Mouse (Mus musculus): ENCODE data around the gene Tmem200c. TPM values are rescaled to one million over a fixed set of nuclear protein-coding genes. Genes with fewer than 3 reads are reported as not detected.

The Tmem200c gene
- polyA plus RNA-seq, 1 experiment: 3.3 TPM

DNA sequence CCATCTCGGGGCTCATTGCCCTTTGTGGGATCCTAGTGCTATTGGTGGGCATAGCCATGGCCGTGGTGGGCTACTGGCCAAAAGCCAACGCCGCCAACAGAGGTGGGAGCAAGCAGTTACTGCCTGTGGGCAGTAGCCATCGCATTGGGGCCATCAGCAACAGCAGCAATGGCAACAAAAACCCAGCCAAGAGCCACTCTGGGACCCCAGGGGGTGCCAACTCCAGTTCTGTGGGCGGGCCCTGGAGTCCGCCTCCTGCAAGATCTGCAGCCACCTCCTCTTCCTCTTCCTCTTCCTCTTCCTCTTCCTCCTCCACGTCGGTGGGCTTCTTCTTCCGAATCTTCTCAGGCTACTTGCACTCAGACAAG, 14.1 kb downstream of the Tmem200c start:
- no peak overlapping the region for H3K4me3 ChIP-seq (ENCODE audit: insufficient read depth, poor library complexity, severe bottlenecking)
- TF ChIP-seq FOSL1 (IDR thresholded peaks at IDR 0.05; ENCODE audit: insufficient read depth, low read length, poor library complexity, severe bottlenecking): no peak
- no peak for TF ChIP-seq MYOG (IDR thresholded peaks at IDR 0.05; ENCODE audit: control insufficient read depth, extremely low read depth, insufficient read length)
- TF ChIP-seq CEBPB (IDR thresholded peaks at IDR 0.05; ENCODE audit: low read depth): no peak
- TF ChIP-seq MYOD1 (IDR thresholded peaks at IDR 0.05; ENCODE audit: control insufficient read depth, insufficient read length, low read depth): no peak
- no peak for TF ChIP-seq USF1 (IDR thresholded peaks at IDR 0.05; ENCODE audit: low read depth)
- no peak for TF ChIP-seq MAX (IDR thresholded peaks at IDR 0.05)
- TF ChIP-seq CTCF (IDR thresholded peaks at IDR 0.05; ENCODE audit: control insufficient read depth, insufficient read depth, insufficient read length): no peak
- H3K79me2 ChIP-seq (ENCODE audit: control insufficient read depth, insufficient read depth): no peaks in the 10 kb centered on the region
- H3K79me3 ChIP-seq (ENCODE audit: low read depth): no peaks in the 10 kb centered on the region
- H3K27me3 ChIP-seq (ENCODE audit: control insufficient read depth, insufficient read depth, insufficient read length): no peaks in the 10 kb centered on the region
- no peak overlapping the region for H3ac ChIP-seq (ENCODE audit: control insufficient read depth, insufficient read length, low read depth)
- H3K36me3 ChIP-seq (ENCODE audit: control insufficient read depth, insufficient read depth): no peaks in the 10 kb centered on the region

- H3ac ChIP-seq (ENCODE audit: control insufficient read depth, insufficient read length, low read depth): no peak overlapping the region
- H3K79me2 ChIP-seq (ENCODE audit: control insufficient read depth, insufficient read depth): no peaks in the 10 kb centered on the region
- no peaks in the 10 kb centered on the region for H3K79me3 ChIP-seq (ENCODE audit: low read depth)
- H3K27me3 ChIP-seq (ENCODE audit: control insufficient read depth, insufficient read depth, insufficient read length): no peaks in the 10 kb centered on the region
- H3K4me3 ChIP-seq (ENCODE audit: insufficient read depth, poor library complexity, severe bottlenecking): no peak overlapping the region
- no peak for TF ChIP-seq MAX (IDR thresholded peaks at IDR 0.05)
- no peak for TF ChIP-seq CTCF (IDR thresholded peaks at IDR 0.05; ENCODE audit: control insufficient read depth, insufficient read depth, insufficient read length)
- TF ChIP-seq FOSL1 (IDR thresholded peaks at IDR 0.05; ENCODE audit: insufficient read depth, low read length, poor library complexity, severe bottlenecking): no peak
- TF ChIP-seq USF1 (IDR thresholded peaks at IDR 0.05; ENCODE audit: low read depth): no peak
- no peak for TF ChIP-seq CEBPB (IDR thresholded peaks at IDR 0.05; ENCODE audit: low read depth)
- no peak for TF ChIP-seq MYOG (IDR thresholded peaks at IDR 0.05; ENCODE audit: control insufficient read depth, extremely low read depth, insufficient read length)
- no peak for TF ChIP-seq MYOD1 (IDR thresholded peaks at IDR 0.05; ENCODE audit: control insufficient read depth, insufficient read length, low read depth)
- no peaks in the 10 kb centered on the region for H3K36me3 ChIP-seq (ENCODE audit: control insufficient read depth, insufficient read depth)
These were observed 14.9 kb downstream of the Tmem200c start for GRCm38 (mm10) chr17:68841097-68841891.

- Histone ChIP-seq H3K79me3 (ENCODE audit: low read depth) (no peaks in the 10 kb centered on the region), H3K79me2 (ENCODE audit: control insufficient read depth, insufficient read depth) (no peaks in the 10 kb centered on the region), H3K4me3 (ENCODE audit: insufficient read depth, poor library complexity, severe bottlenecking) (no peak overlapping the region), H3ac (ENCODE audit: control insufficient read depth, insufficient read length, low read depth) (no peak overlapping the region), H3K36me3 (ENCODE audit: control insufficient read depth, insufficient read depth) (no peaks in the 10 kb centered on the region), H3K27me3 (ENCODE audit: control insufficient read depth, insufficient read depth, insufficient read length) (no peaks in the 10 kb centered on the region)
- TF ChIP-seq MAX (IDR thresholded peaks at IDR 0.05) (no peak), CTCF (IDR thresholded peaks at IDR 0.05; ENCODE audit: control insufficient read depth, insufficient read depth, insufficient read length) (no peak), MYOD1 (IDR thresholded peaks at IDR 0.05; ENCODE audit: control insufficient read depth, insufficient read length, low read depth) (no peak), FOSL1 (IDR thresholded peaks at IDR 0.05; ENCODE audit: insufficient read depth, low read length, poor library complexity, severe bottlenecking) (no peak), USF1 (IDR thresholded peaks at IDR 0.05; ENCODE audit: low read depth) (no peak), MYOG (IDR thresholded peaks at IDR 0.05; ENCODE audit: control insufficient read depth, extremely low read depth, insufficient read length) (no peak)
These were observed 15.4 kb downstream of the Tmem200c start for GRCm38 (mm10) chr17:68841892-68842252.

GRCm38 (mm10) chr17:68845931-68846330, 19.5 kb downstream of the Tmem200c start:
- no peak overlapping the region for H3ac ChIP-seq (ENCODE audit: control insufficient read depth, insufficient read length, low read depth)
- no peaks in the 10 kb centered on the region for H3K79me3 ChIP-seq (ENCODE audit: low read depth)
- H3K79me2 ChIP-seq (ENCODE audit: control insufficient read depth, insufficient read depth): no peaks in the 10 kb centered on the region
- H3K27me3 ChIP-seq (ENCODE audit: control insufficient read depth, insufficient read depth, insufficient read length): no peaks in the 10 kb centered on the region
- no peak for TF ChIP-seq MAX (IDR thresholded peaks at IDR 0.05)
- TF ChIP-seq CEBPB (IDR thresholded peaks at IDR 0.05; ENCODE audit: low read depth): no peak
- no peak for TF ChIP-seq USF1 (IDR thresholded peaks at IDR 0.05; ENCODE audit: low read depth)
- TF ChIP-seq FOSL1 (IDR thresholded peaks at IDR 0.05; ENCODE audit: insufficient read depth, low read length, poor library complexity, severe bottlenecking): no peak
- TF ChIP-seq CTCF (IDR thresholded peaks at IDR 0.05; ENCODE audit: control insufficient read depth, insufficient read depth, insufficient read length): no peak
- TF ChIP-seq MYOG (IDR thresholded peaks at IDR 0.05; ENCODE audit: control insufficient read depth, extremely low read depth, insufficient read length): no peak
- no peak for TF ChIP-seq MYOD1 (IDR thresholded peaks at IDR 0.05; ENCODE audit: control insufficient read depth, insufficient read length, low read depth)
- no peak overlapping the region for H3K4me3 ChIP-seq (ENCODE audit: insufficient read depth, poor library complexity, severe bottlenecking)
- H3K36me3 ChIP-seq (ENCODE audit: control insufficient read depth, insufficient read depth): no peaks in the 10 kb centered on the region

- H3K4me3 ChIP-seq (ENCODE audit: insufficient read depth, poor library complexity, severe bottlenecking): no peak overlapping the region
- no peaks in the 10 kb centered on the region for H3K79me3 ChIP-seq (ENCODE audit: low read depth)
- H3K27me3 ChIP-seq (ENCODE audit: control insufficient read depth, insufficient read depth, insufficient read length): no peaks in the 10 kb centered on the region
- no peaks in the 10 kb centered on the region for H3K79me2 ChIP-seq (ENCODE audit: control insufficient read depth, insufficient read depth)
- H3K36me3 ChIP-seq (ENCODE audit: control insufficient read depth, insufficient read depth): no peaks in the 10 kb centered on the region
- H3ac ChIP-seq (ENCODE audit: control insufficient read depth, insufficient read length, low read depth): no peak overlapping the region
- TF ChIP-seq MYOD1 (IDR thresholded peaks at IDR 0.05; ENCODE audit: control insufficient read depth, insufficient read length, low read depth) (no peak), FOSL1 (IDR thresholded peaks at IDR 0.05; ENCODE audit: insufficient read depth, low read length, poor library complexity, severe bottlenecking) (no peak)
These were observed 22.3 kb downstream of the Tmem200c start for GRCm38 (mm10) chr17:68848739-68849138.

Data from C2C12 (cell line).